Mouse (Mus musculus) forebrain, embryonic 13.5 days (tissue): ENCODE data around the gene Rbm42. TPM values are rescaled to one million over a fixed set of nuclear protein-coding genes. Genes with fewer than 3 reads are reported as not detected.

Experiments
- ATAC-seq: fragments of 200-750 bp; cut with Nextera tagmentation; 2 replicates; pipeline ENCODE4 v1.8.0; 2017
- H3K27ac ChIP-seq: fragments of 300-500 bp; sonication (generic); 2 replicates; pipeline ENCODE4 v1.5.1; 2015; ENCODE audit warnings: inconsistent platforms, mild to moderate bottlenecking, moderate library complexity
- H3K27me3 ChIP-seq: fragments of 300-500 bp; sonication (generic); 2 replicates; pipeline ENCODE4 v1.6.1; 2015; ENCODE audit warnings: mild to moderate bottlenecking, inconsistent platforms
- H3K36me3 ChIP-seq: fragments of 300-500 bp; sonication (generic); 2 replicates; pipeline ENCODE4 v1.6.1; 2015; ENCODE audit warnings: mild to moderate bottlenecking, inconsistent platforms; ENCODE audit not compliant: poor library complexity, severe bottlenecking
- H3K4me1 ChIP-seq: fragments of 300-500 bp; sonication (generic); 2 replicates; pipeline ENCODE4 v1.6.1; 2015; ENCODE audit warnings: inconsistent platforms
- H3K4me2 ChIP-seq: fragments of 300-500 bp; sonication (generic); 2 replicates; pipeline ENCODE4 v1.6.1; 2015; ENCODE audit warnings: inconsistent platforms, mild to moderate bottlenecking, moderate library complexity
- H3K4me3 ChIP-seq: fragments of 300-500 bp; sonication (generic); 2 replicates; pipeline ENCODE4 v1.5.1; 2015; ENCODE audit warnings: mild to moderate bottlenecking, inconsistent platforms
- H3K9ac ChIP-seq: fragments of 300-500 bp; sonication (generic); 2 replicates; pipeline ENCODE4 v1.6.1; 2015; ENCODE audit warnings: mild to moderate bottlenecking, inconsistent platforms
- H3K9me3 ChIP-seq: fragments of 300-500 bp; sonication (generic); replicated peaks from 2 replicates; pipeline ENCODE4 v1.6.1; 2016; ENCODE audit warnings: inconsistent platforms
- WGBS: fragments of 180-500 bp; shearing (Covaris S2); methylation state at CpG from one replicate; pipeline ENCODE4 v1.1.7; 2015; 5-methylcytosine and 5-hydroxymethylcytosine counted together
- polyA plus RNA-seq: library from polyadenylated mRNA; unstranded; fragments of >200 nt; fragmentation: Nextera tagmentation; extraction: Ambion mirVana; gene quantifications from 2 replicates; pipeline ENCODE4 v1.2.1, GENCODE M21; 2015

The Rbm42 gene
- polyA plus RNA-seq = 144 and 146 TPM in 2 replicates

- Histone ChIP-seq H3K4me2 (peak within 1 kb of the TSS; percentile 94), H3K27ac (0 out of 2 replicates have a peak within 1 kb of the TSS, but pooled peaks have one; percentile 52), H3K9ac (peak within 1 kb of the TSS; percentile 90), H3K27me3 (no peaks in the 10 kb centered on the region), H3K4me3 (peak within 1 kb of the TSS; percentile 75), H3K9me3 (no peaks in the 10 kb centered on the region), H3K4me1 (peaks cover 16% of the 10 kb centered on the region), H3K36me3 (peaks cover 71% of the 10 kb centered on the region)
- 1% methylated on average over 59 of the region's 59 CpGs for WGBS
- ATAC-seq = peak; percentile 100
These were observed at the start of gene Rbm42 for GRCm38 (mm10) chr7:30649591-30650540. Rbm42 (minus strand) TSS chr7:30650317.

GRCm38 (mm10) chr7:30698589-30698988 is 48.5 kb upstream of the Rbm42 start, which contains the start of gene 2200002J24Rik:
2200002J24Rik (plus strand) TSS chr7:30698926.
- H3K27me3 ChIP-seq = 0 out of 2 replicates have a peak, but pooled peaks cover 7% of the 10 kb centered on the region
- no peak within 1 kb of the TSS for H3K27ac ChIP-seq
- H3K4me3 ChIP-seq = no peak within 1 kb of the TSS
- H3K9me3 ChIP-seq = no peaks in the 10 kb centered on the region
- H3K4me2 ChIP-seq = no peak within 1 kb of the TSS
- no peaks in the 10 kb centered on the region for H3K4me1 ChIP-seq
- WGBS = 40% methylated on average over 9 of the region's 9 CpGs
- H3K9ac ChIP-seq = no peak within 1 kb of the TSS
- H3K36me3 ChIP-seq = no peaks in the 10 kb centered on the region
- ATAC-seq = no peak

GRCm38 (mm10) chr7:30698101-30698500 is 48.0 kb upstream of the Rbm42 start:
- H3K9me3 ChIP-seq = no peaks in the 10 kb centered on the region
- H3K36me3 ChIP-seq = no peaks in the 10 kb centered on the region
- H3K27ac ChIP-seq = no peak overlapping the region
- no peak for ATAC-seq
- 69% methylated on average over 5 of the region's 5 CpGs for WGBS
- H3K4me2 ChIP-seq = no peak overlapping the region
- no peak overlapping the region for H3K4me3 ChIP-seq
- H3K4me1 ChIP-seq = no peaks in the 10 kb centered on the region
- 0 out of 2 replicates have a peak, but pooled peaks cover 7% of the 10 kb centered on the region for H3K27me3 ChIP-seq
- H3K9ac ChIP-seq = no peak overlapping the region

- Histone ChIP-seq H3K4me3 (no peak overlapping the region), H3K36me3 (no peaks in the 10 kb centered on the region), H3K27ac (no peak overlapping the region), H3K27me3 (peaks cover 23% of the 10 kb centered on the region), H3K9me3 (no peaks in the 10 kb centered on the region), H3K4me1 (no peaks in the 10 kb centered on the region), H3K4me2 (no peak overlapping the region), H3K9ac (no peak overlapping the region)
- 66% methylated on average over 6 of the region's 6 CpGs for WGBS
- ATAC-seq = no peak
These were observed 38.2 kb upstream of the Rbm42 start for GRCm38 (mm10) chr7:30688325-30688724.

- Histone ChIP-seq H3K9me3 (no peaks in the 10 kb centered on the region), H3K27me3 (peaks cover 23% of the 10 kb centered on the region), H3K4me2 (no peak overlapping the region), H3K4me1 (no peaks in the 10 kb centered on the region), H3K36me3 (no peaks in the 10 kb centered on the region), H3K4me3 (no peak overlapping the region), H3K27ac (no peak overlapping the region), H3K9ac (no peak overlapping the region)
- WGBS = 84% methylated on average over 2 of the region's 2 CpGs
- no peak for ATAC-seq
These were observed 33.3 kb upstream of the Rbm42 start for GRCm38 (mm10) chr7:30683425-30683824.

GRCm38 (mm10) chr7:30681897-30682296 is 31.8 kb upstream of the Rbm42 start:
- Histone ChIP-seq H3K9ac (no peak overlapping the region), H3K9me3 (no peaks in the 10 kb centered on the region), H3K27me3 (peaks cover 10% of the 10 kb centered on the region), H3K4me1 (no peaks in the 10 kb centered on the region), H3K4me3 (no peak overlapping the region), H3K36me3 (no peaks in the 10 kb centered on the region), H3K27ac (no peak overlapping the region), H3K4me2 (no peak overlapping the region)
- 70% methylated on average over 5 of the region's 5 CpGs for WGBS
- no peak for ATAC-seq

- 59% methylated on average over 5 of the region's 5 CpGs for WGBS
- Histone ChIP-seq H3K4me3 (no peak overlapping the region), H3K27ac (no peak overlapping the region)
These were observed 28.3 kb upstream of the Rbm42 start for GRCm38 (mm10) chr7:30678263-30678975.

GRCm38 (mm10) chr7:30671480-30671879 is 21.4 kb upstream of the Rbm42 start, which contains the start of gene Pmis2:
Pmis2 (minus strand) TSS chr7:30671605.
- no peaks in the 10 kb centered on the region for H3K9me3 ChIP-seq

More at GRCm38 (mm10) chr7:30678263-30678975, 28.3 kb upstream of the Rbm42 start:
- no peak overlapping the region for H3K4me2 ChIP-seq
- H3K36me3 ChIP-seq = no peaks in the 10 kb centered on the region
- no peaks in the 10 kb centered on the region for H3K4me1 ChIP-seq
- H3K27me3 ChIP-seq = peaks cover 5% of the 10 kb centered on the region; the same call in 1 of the 2 replicates
- ATAC-seq = no peak
- H3K9ac ChIP-seq = no peak overlapping the region
- H3K9me3 ChIP-seq = no peaks in the 10 kb centered on the region

GRCm38 (mm10) chr7:30669229-30669628 is 19.1 kb upstream of the Rbm42 start:
- Histone ChIP-seq H3K4me1 (peaks cover 9% of the 10 kb centered on the region), H3K4me3 (no peak overlapping the region), H3K27me3 (peaks cover 6% of the 10 kb centered on the region; the same call in 1 of the 2 replicates), H3K9me3 (no peaks in the 10 kb centered on the region), H3K36me3 (no peaks in the 10 kb centered on the region), H3K27ac (no peak overlapping the region), H3K9ac (no peak overlapping the region), H3K4me2 (no peak overlapping the region)
- ATAC-seq = no peak
- 47% methylated on average over 3 of the region's 3 CpGs for WGBS

More at GRCm38 (mm10) chr7:30671480-30671879, 21.4 kb upstream of the Rbm42 start, which contains the start of gene Pmis2:
- H3K27ac ChIP-seq = no peak within 1 kb of the TSS
- H3K4me2 ChIP-seq = no peak within 1 kb of the TSS
- no peaks in the 10 kb centered on the region for H3K36me3 ChIP-seq
- H3K4me1 ChIP-seq = no peaks in the 10 kb centered on the region
- ATAC-seq = no peak
- no peak within 1 kb of the TSS for H3K4me3 ChIP-seq
- no peak within 1 kb of the TSS for H3K9ac ChIP-seq
- WGBS = 74% methylated on average over 9 of the region's 9 CpGs
- H3K27me3 ChIP-seq = peaks cover 6% of the 10 kb centered on the region; the same call in 1 of the 2 replicates

GRCm38 (mm10) chr7:30665321-30665720 is 15.2 kb upstream of the Rbm42 start:
- H3K27ac ChIP-seq = no peak overlapping the region
- peaks cover 10% of the 10 kb centered on the region for H3K4me1 ChIP-seq
- H3K9me3 ChIP-seq = no peaks in the 10 kb centered on the region
- peak; percentile 73 for ATAC-seq
- H3K4me2 ChIP-seq = peak overlapping the region; percentile 80
- H3K4me3 ChIP-seq = peak overlapping the region; percentile 59
- peaks cover 6% of the 10 kb centered on the region; the same call in 1 of the 2 replicates for H3K27me3 ChIP-seq
- H3K36me3 ChIP-seq = peaks cover 26% of the 10 kb centered on the region
- H3K9ac ChIP-seq = peak overlapping the region; percentile 71
- WGBS = 9% methylated on average over 11 of the region's 11 CpGs

- H3K27ac ChIP-seq = 0 out of 2 replicates have a peak within 1 kb of the TSS, but pooled peaks have one; percentile 8
- H3K9me3 ChIP-seq = no peaks in the 10 kb centered on the region
- peak within 1 kb of the TSS; percentile 59 for H3K4me3 ChIP-seq
- peaks cover 6% of the 10 kb centered on the region; the same call in 1 of the 2 replicates for H3K27me3 ChIP-seq
- H3K9ac ChIP-seq = peak within 1 kb of the TSS; percentile 71
- H3K36me3 ChIP-seq = peaks cover 33% of the 10 kb centered on the region
- peak within 1 kb of the TSS; percentile 80 for H3K4me2 ChIP-seq
- under 1% methylated on average over 34 of the region's 34 CpGs for WGBS
- ATAC-seq = peak; percentile 97
- peaks cover 10% of the 10 kb centered on the region for H3K4me1 ChIP-seq
These were observed 14.5 kb upstream of the Rbm42 start, which contains the start of gene Haus5 for GRCm38 (mm10) chr7:30664529-30665200. Haus5 (minus strand) TSS chr7:30664994.
